Mouse (Mus musculus) G1E (cell line): ENCODE results near the gene Sipa1l3.

Experiments
- CTCF ChIP-seq: IDR thresholded peaks from 2 replicates; pipeline ENCODE4 v1.5.1; 2012; ENCODE audit warnings: low read depth, low read length, inconsistent platforms, mixed read lengths
- GATA1 ChIP-seq: IDR thresholded peaks from 2 replicates; pipeline ENCODE4 v1.6.1; 2012; ENCODE audit warnings: borderline replicate concordance, low read length, inconsistent platforms, mixed read lengths
- POLR2AphosphoS5 ChIP-seq: IDR thresholded peaks from 2 replicates; pipeline ENCODE4 v1.6.1; 2012; ENCODE audit warnings: low read depth, low read length, inconsistent platforms; ENCODE audit not compliant: insufficient replicate concordance

GRCm38 (mm10) chr7:29518421-29519210, at the start of gene Sipa1l3:
- TF ChIP-seq CTCF (no peak), POLR2AphosphoS5 (no peak), GATA1 (no peak)
